Mouse (Mus musculus) hindbrain, embryonic 12.5 days (tissue): Measurements from ENCODE around the gene Ndufb10. TPM values are rescaled to one million over a fixed set of nuclear protein-coding genes. Genes with fewer than 3 reads are reported as not detected.
A peak's percentile ranks its signal among the peaks of the same experiment; 100 is the strongest.
"Not testable (repeated sequence)": the region's sequence is repeated elsewhere in the genome, so short reads cannot be mapped to it uniquely, and the experiment has no call there.

Experiments
- ATAC-seq: fragments of 200-750 bp; cut with Nextera tagmentation; 2 replicates; pipeline ENCODE4 v1.8.0; 2017; ENCODE audit warnings: moderate TSS enrichment; ENCODE audit not compliant: low FRiP score
- H3K27ac ChIP-seq: fragments of 300-500 bp; sonication (generic); 2 replicates; pipeline ENCODE4 v1.5.1; 2016; ENCODE audit warnings: mild to moderate bottlenecking
- H3K27me3 ChIP-seq: fragments of 300-500 bp; sonication (generic); 2 replicates; pipeline ENCODE4 v1.6.1; 2016; ENCODE audit warnings: mild to moderate bottlenecking
- H3K36me3 ChIP-seq: fragments of 300-500 bp; sonication (generic); 2 replicates; pipeline ENCODE4 v1.6.1; 2016; ENCODE audit warnings: mild to moderate bottlenecking
- H3K4me1 ChIP-seq: fragments of 300-500 bp; sonication (generic); 2 replicates; pipeline ENCODE4 v1.6.1; 2016
- H3K4me2 ChIP-seq: fragments of 300-500 bp; sonication (generic); replicated peaks from 2 replicates; pipeline ENCODE4 v1.6.1; 2016; ENCODE audit warnings: mild to moderate bottlenecking
- H3K4me3 ChIP-seq: fragments of 300-500 bp; sonication (generic); 2 replicates; pipeline ENCODE4 v1.5.1; 2016; ENCODE audit warnings: mild to moderate bottlenecking
- H3K9ac ChIP-seq: fragments of 300-500 bp; sonication (generic); 2 replicates; pipeline ENCODE4 v1.6.1; 2016; ENCODE audit warnings: mild to moderate bottlenecking, moderate library complexity
- H3K9me3 ChIP-seq: fragments of 300-500 bp; sonication (generic); replicated peaks from 2 replicates; pipeline ENCODE4 v1.6.1; 2016; ENCODE audit warnings: mild to moderate bottlenecking
- WGBS: fragments of 180-500 bp; shearing (Covaris S2); methylation state at CpG from one replicate; pipeline ENCODE4 v1.1.7; 2016; 5-methylcytosine and 5-hydroxymethylcytosine counted together
- polyA plus RNA-seq: library from polyadenylated mRNA; unstranded; fragments of >200 nt; fragmentation: Nextera tagmentation; extraction: Ambion mirVana; gene quantifications from 2 replicates; pipeline ENCODE4 v1.2.1, GENCODE M21; 2016

Ndufb10 gene
- polyA plus RNA-seq, 1 experiment from 2014 or later, result 214 TPM

- H3K27ac ChIP-seq, H3K27me3 ChIP-seq, ATAC-seq, H3K9me3 ChIP-seq: not testable (repeated sequence)
- peak overlapping the region; percentile 69 for H3K4me2 ChIP-seq
- H3K9ac ChIP-seq, result peak overlapping the region; percentile 89
- peaks cover 29% of the 10 kb centered on the region for H3K36me3 ChIP-seq
- peaks cover 32% of the 10 kb centered on the region for H3K4me1 ChIP-seq
- peak overlapping the region; percentile 86 for H3K4me3 ChIP-seq
- WGBS, result 65% methylated on average over 5 of the region's 5 CpGs
Observed at GRCm38 (mm10) chr17:24718938-24719337, 5.3 kb downstream of the Ndufb10 start.

GRCm38 (mm10) chr17:24717943-24718342 lies 6.3 kb downstream of the Ndufb10 start, which contains the start of the genes Rnf151 and Rps2:
Rnf151 (minus strand) TSS chr17:24718063.
Rps2 (plus strand) TSS chr17:24718116.
- Histone ChIP-seq H3K4me1 (peaks cover 24% of the 10 kb centered on the region), H3K9me3 (no peaks in the 10 kb centered on the region), H3K9ac (0 out of 2 replicates have a peak within 1 kb of the TSS, but pooled peaks have one; percentile 89), H3K36me3 (peaks cover 29% of the 10 kb centered on the region), H3K4me2 (peak within 1 kb of the TSS; percentile 69), H3K4me3 (peak within 1 kb of the TSS; percentile 86), H3K27ac (no peak within 1 kb of the TSS), H3K27me3 (no peaks in the 10 kb centered on the region)
- WGBS, result 88% methylated on average over 4 of the region's 4 CpGs
- ATAC-seq, result no peak

GRCm38 (mm10) chr17:24716166-24716682 lies 8.1 kb downstream of the Ndufb10 start:
- WGBS, result 97% methylated on average over 15 of the region's 15 CpGs
- no peak overlapping the region for H3K4me2 ChIP-seq
- H3K27ac ChIP-seq, result no peak overlapping the region
- H3K36me3 ChIP-seq, result peaks cover 15% of the 10 kb centered on the region
- H3K27me3 ChIP-seq, result no peaks in the 10 kb centered on the region
- no peak overlapping the region for H3K4me3 ChIP-seq
- ATAC-seq, result no peak
- H3K4me1 ChIP-seq, result peaks cover 9% of the 10 kb centered on the region
- H3K9me3 ChIP-seq, result no peaks in the 10 kb centered on the region
- peak overlapping the region; percentile 9; the same call in 1 of the 2 replicates for H3K9ac ChIP-seq

GRCm38 (mm10) chr17:24715556-24715955 lies 8.7 kb downstream of the Ndufb10 start:
- Histone ChIP-seq H3K9ac (peak overlapping the region; percentile 9; the same call in 1 of the 2 replicates), H3K9me3 (no peaks in the 10 kb centered on the region), H3K4me2 (no peak overlapping the region), H3K27ac (no peak overlapping the region), H3K27me3 (no peaks in the 10 kb centered on the region), H3K36me3 (peaks cover 13% of the 10 kb centered on the region), H3K4me3 (no peak overlapping the region), H3K4me1 (peaks cover 4% of the 10 kb centered on the region; the same call in 1 of the 2 replicates)
- 71% methylated on average over 6 of the region's 6 CpGs for WGBS
- no peak for ATAC-seq

DNA sequence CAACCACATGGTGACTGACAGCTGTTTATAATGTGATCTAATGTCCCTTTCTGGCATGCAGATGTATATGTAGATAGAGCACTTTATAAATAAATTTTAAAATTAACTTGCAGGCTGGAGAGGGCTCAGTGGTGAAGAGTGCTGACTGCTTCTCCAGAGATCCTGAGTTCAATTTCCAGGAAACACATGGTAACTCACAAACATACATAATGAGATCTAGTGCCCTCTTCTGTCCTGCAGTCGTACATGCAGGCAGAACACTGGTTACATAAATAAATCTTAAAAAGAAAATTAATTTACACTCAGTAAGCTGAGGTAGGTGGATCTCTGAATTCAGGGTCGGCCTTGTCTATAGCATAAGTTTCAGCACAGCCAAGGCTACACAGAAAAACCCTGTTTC lies 15.6 kb downstream of the Ndufb10 start:
- Histone ChIP-seq H3K27me3 (no peaks in the 10 kb centered on the region), H3K36me3 (peaks cover 20% of the 10 kb centered on the region), H3K4me1 (peaks cover 19% of the 10 kb centered on the region), H3K4me3 (no peak overlapping the region), H3K9ac (no peak overlapping the region), H3K9me3 (no peaks in the 10 kb centered on the region), H3K4me2 (peak overlapping the region; percentile 81; the same call in 1 of the 2 replicates), H3K27ac (no peak overlapping the region)
- 38% methylated on average over 2 of the region's 2 CpGs for WGBS
- no peak for ATAC-seq

DNA sequence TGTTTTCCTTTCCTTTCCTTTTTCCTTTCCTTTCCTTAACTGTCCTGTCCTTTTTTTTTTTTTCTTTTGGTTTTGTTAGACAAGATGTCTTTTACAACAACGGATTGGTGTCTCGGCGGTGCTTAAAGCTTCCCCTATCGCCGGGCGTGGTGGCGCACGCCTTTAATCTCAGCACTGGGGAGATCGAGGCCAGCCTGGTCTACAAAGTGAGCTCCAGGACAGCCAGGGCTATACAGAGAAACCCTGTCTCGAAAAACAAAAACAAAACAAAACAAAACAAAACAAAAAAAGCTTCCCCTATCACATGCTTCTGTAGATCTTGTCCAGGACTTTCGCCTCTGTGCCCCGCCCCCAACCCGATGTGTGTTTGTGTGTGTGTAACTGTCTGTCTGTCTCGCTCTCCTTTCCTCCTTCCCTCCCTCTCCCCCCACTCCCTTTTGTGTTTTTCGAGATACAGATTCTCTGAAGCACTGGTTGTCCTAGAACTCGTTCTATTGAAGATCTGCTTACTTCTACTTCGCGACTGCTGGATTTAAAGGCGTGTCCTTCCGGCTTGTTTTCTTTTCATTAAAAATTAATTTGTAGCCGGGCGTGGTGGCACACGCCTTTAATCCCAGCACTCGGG lies 16.4 kb downstream of the Ndufb10 start:
- Histone ChIP-seq H3K9me3 (no peaks in the 10 kb centered on the region), H3K4me3 (peak overlapping the region; percentile 74), H3K4me2 (peak overlapping the region; percentile 81), H3K36me3 (peaks cover 23% of the 10 kb centered on the region), H3K4me1 (peaks cover 19% of the 10 kb centered on the region), H3K9ac (peak overlapping the region; percentile 71), H3K27me3 (no peaks in the 10 kb centered on the region), H3K27ac (peak overlapping the region; percentile 73)
- WGBS, result 6% methylated on average over 24 of the region's 24 CpGs
- peak; percentile 72 for ATAC-seq

DNA sequence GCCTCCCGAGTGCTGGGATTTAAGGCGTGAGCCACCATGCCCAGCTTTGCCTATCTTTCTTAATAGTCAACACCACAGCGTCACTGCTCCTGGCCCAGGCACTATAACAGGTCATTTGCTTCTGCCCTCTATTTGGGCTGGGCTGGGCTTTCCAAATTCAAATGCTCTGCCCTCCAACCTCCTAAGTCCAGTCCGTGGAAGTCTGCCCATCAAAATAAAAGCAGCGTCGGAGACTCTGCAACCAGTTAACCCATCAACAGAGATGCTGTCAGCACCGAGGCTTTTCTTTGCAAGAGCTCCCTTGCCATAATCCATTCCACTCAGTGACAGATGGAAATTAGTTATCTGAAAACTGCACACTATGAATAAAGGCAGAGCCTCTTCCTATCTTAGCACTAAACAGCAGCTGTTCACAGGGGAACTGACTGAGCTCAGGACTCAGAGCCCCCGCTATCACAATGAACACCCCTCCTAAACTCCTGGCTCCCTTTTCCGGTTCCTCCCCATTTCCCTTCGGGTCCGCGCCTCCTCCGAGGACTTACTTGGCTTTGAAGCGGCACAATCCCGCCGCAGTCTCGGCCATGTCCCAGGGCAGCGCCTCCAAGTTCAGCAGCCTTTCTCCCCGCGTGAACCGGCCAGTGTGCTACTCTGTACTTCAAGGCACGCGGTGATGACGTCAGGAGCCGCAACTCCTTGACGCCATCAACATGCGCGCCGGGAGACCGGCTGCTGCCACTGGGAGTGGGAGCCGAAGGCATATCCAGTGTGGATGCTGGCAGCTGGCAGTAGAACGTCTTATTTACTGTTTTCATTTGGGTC lies 17.1 kb downstream of the Ndufb10 start, which contains the start of gene Tbl3:
TSS of gene Tbl3 (minus strand) at position 679 of the 819 bp plus-strand sequence.
- Histone ChIP-seq H3K36me3 (peaks cover 30% of the 10 kb centered on the region), H3K9ac (peak within 1 kb of the TSS; percentile 71), H3K4me1 (peaks cover 19% of the 10 kb centered on the region), H3K4me2 (peak within 1 kb of the TSS; percentile 81), H3K27ac (peak within 1 kb of the TSS; percentile 73), H3K27me3 (no peaks in the 10 kb centered on the region), H3K4me3 (peak within 1 kb of the TSS; percentile 74), H3K9me3 (no peaks in the 10 kb centered on the region)
- ATAC-seq, result peak; percentile 86
- WGBS, result 5% methylated on average over 32 of the region's 32 CpGs

DNA sequence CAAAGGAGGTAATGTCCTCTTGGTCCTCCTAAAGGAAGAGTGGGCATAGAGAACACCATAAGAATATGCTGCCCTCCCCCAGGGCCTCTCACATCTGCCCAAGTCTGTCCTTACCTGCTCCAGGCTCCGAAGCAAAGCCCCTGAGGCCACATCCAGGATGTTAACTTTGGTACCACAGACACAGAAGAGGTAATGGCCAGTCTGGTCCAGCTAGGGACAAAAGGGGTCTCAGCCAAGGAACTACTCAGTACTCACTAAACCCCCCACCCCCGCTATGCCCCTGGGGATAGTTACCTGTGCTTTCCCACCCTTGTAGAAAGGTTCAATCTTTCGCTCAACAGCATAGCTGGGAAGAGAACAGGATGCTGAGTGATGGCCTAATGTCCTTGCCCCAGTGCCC lies 18.5 kb downstream of the Ndufb10 start:
- WGBS, result 96% methylated on average over 3 of the region's 3 CpGs
- no peak overlapping the region for H3K27ac ChIP-seq
- H3K4me1 ChIP-seq, result peaks cover 19% of the 10 kb centered on the region
- ATAC-seq, result no peak
- no peak overlapping the region for H3K9ac ChIP-seq
- H3K36me3 ChIP-seq, result peaks cover 44% of the 10 kb centered on the region
- no peaks in the 10 kb centered on the region for H3K9me3 ChIP-seq
- H3K27me3 ChIP-seq, result no peaks in the 10 kb centered on the region
- no peak overlapping the region for H3K4me2 ChIP-seq
- no peak overlapping the region for H3K4me3 ChIP-seq

- WGBS, result 92% methylated on average over 9 of the region's 9 CpGs
- H3K4me2 ChIP-seq, result no peak overlapping the region
- peaks cover 8% of the 10 kb centered on the region; the same call in 1 of the 2 replicates for H3K27me3 ChIP-seq
- no peaks in the 10 kb centered on the region for H3K9me3 ChIP-seq
- no peak overlapping the region for H3K27ac ChIP-seq
- peaks cover 58% of the 10 kb centered on the region for H3K36me3 ChIP-seq
- peaks cover 25% of the 10 kb centered on the region for H3K4me1 ChIP-seq
- H3K9ac ChIP-seq, result no peak overlapping the region; the same call in 1 of the 2 replicates
- ATAC-seq, result no peak
- H3K4me3 ChIP-seq, result no peak overlapping the region
Observed at GRCm38 (mm10) chr17:24701251-24701650, 23.0 kb downstream of the Ndufb10 start.

DNA sequence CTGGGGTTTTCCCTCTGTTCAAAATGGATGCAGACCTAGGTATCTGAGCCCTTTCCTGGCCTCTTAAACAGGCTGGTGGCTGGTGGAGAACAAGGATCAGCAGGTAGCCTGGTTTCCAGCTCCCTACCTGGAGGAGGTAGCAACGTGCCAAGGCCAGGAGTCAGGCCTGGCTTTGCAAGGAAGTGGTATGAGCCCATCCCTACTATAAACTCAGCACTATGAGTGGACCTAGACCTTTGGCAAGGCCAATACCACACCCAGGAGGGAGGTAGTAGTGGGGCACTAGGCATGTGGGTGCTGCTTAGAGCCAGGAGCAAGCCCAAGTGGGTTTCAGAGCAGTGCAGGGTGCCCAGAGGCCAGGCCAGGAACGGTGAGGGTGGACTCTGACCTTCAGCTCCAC lies 24.8 kb downstream of the Ndufb10 start:
- no peak overlapping the region for H3K9ac ChIP-seq
- H3K36me3 ChIP-seq, result peaks cover 46% of the 10 kb centered on the region
- H3K4me2 ChIP-seq, result no peak overlapping the region
- no peak overlapping the region for H3K4me3 ChIP-seq
- H3K4me1 ChIP-seq, result peaks cover 26% of the 10 kb centered on the region
- WGBS, result 84% methylated on average over 2 of the region's 2 CpGs
- H3K9me3 ChIP-seq, result no peaks in the 10 kb centered on the region
- no peak for ATAC-seq
- H3K27me3 ChIP-seq, result peaks cover 8% of the 10 kb centered on the region; the same call in 1 of the 2 replicates
- H3K27ac ChIP-seq, result no peak overlapping the region

DNA sequence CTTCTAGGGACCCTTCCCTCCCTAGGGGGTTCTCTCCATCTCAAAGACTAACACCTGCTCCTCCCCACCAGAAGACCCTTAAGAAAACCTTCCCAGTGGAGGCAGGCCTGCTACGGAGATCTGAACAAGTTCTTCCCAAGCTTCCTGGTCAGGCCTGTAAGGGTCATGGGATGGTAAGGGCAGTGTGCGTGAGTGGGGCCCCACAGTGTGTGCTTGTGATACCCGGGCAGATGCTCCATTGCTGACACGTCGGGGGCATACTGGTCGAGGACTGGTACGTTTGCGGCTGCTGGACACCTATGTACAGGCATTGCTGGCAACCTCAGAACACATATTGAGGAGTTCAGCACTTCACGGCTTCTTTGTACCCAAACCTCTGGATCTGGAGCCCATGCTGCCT lies 25.6 kb downstream of the Ndufb10 start:
- Histone ChIP-seq H3K9me3 (no peaks in the 10 kb centered on the region), H3K4me2 (peak overlapping the region; percentile 15; the same call in 1 of the 2 replicates), H3K27me3 (peaks cover 8% of the 10 kb centered on the region; the same call in 1 of the 2 replicates), H3K9ac (no peak overlapping the region), H3K27ac (no peak overlapping the region), H3K4me1 (peaks cover 26% of the 10 kb centered on the region), H3K4me3 (no peak overlapping the region), H3K36me3 (peaks cover 39% of the 10 kb centered on the region)
- 68% methylated on average over 9 of the region's 9 CpGs for WGBS
- no peak for ATAC-seq

DNA sequence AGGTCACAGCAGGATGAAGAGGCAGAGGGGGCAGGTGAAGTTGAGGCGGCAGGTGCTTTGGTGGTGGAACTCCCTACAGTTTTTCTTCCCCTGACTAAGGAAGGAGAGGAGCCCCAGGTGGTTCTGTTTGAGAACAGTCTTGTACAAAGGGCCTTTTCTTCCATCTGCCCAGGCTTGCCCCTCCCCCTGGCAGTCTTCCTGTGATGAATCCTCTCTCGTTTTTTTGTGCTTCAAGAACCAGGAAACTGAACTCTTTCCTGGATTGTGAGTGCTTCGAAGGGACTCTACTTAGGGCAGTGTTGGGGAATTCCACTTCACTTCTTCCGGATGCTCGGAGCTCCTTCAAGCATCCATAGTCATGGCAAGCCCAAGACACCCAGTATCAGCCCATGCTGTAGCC lies 26.3 kb downstream of the Ndufb10 start:
- Histone ChIP-seq H3K4me1 (peaks cover 26% of the 10 kb centered on the region), H3K27me3 (peaks cover 8% of the 10 kb centered on the region; the same call in 1 of the 2 replicates), H3K36me3 (peaks cover 36% of the 10 kb centered on the region), H3K4me2 (peak overlapping the region; percentile 15; the same call in 1 of the 2 replicates), H3K9me3 (no peaks in the 10 kb centered on the region), H3K9ac (no peak overlapping the region), H3K4me3 (no peak overlapping the region), H3K27ac (peak overlapping the region; percentile 57)
- ATAC-seq, result no peak
- WGBS, result 19% methylated on average over 5 of the region's 5 CpGs
